Mouse (Mus musculus): ENCODE measurements around the gene Cnpy2.
"Not testable (repeated sequence)": the region's sequence is repeated elsewhere in the genome, so short reads cannot be mapped to it uniquely, and the experiment has no call there.

Cnpy2 gene

GRCm38 (mm10) chr10:128310177-128310576 is 12.1 kb upstream of the Cnpy2 start:
- peak; percentile 81 for DNase-seq (ENCODE audit: extremely low read depth, insufficient read length, low spot score)

DNA sequence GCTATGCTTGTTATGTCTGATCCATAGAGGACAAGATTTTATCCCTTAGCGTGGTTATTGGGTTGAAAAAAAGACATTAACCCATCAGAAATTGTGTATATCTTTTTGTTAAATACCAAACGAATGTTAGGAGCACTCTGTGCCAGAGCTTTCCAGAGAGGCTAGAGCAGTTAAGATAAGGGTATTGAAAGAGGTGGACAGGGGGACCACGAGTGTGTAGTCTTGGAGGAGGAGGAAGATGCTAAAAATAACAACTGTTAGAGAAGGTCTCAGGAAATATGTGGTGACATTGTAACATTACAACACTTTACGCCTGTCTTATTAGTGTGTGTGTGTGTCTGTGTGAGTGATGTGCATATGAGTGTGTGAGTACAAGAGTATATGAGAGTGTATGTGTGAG is 11.4 kb upstream of the Cnpy2 start:
- no peak for DNase-seq (ENCODE audit: extremely low read depth, insufficient read length, low spot score)

DNA sequence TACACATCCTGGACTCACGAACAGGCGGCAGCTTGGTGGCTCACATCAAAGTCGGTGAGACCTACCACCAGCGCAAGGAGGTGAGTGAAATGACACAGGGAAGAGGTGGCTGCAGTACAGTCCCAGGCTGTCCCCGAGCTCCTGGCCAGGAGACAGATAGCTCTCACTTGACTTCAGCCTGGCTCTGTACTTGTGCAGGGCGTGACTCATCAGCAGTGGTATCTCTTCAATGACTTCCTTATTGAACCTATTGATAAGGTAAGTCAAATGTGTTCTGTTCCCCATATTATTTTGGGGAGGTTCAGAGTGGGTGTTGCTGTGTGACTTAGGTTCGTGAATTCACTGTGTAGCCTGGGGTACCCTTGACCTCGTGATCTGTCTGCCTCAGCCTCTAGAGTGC is 6.7 kb upstream of the Cnpy2 start:
- no peak for DNase-seq (ENCODE audit: extremely low read depth, insufficient read length, low spot score)

- no peak for DNase-seq (ENCODE audit: extremely low read depth, insufficient read length, low spot score)
These were observed 618 bp upstream of the Cnpy2 start for GRCm38 (mm10) chr10:128321641-128322040.

- DNase-seq (ENCODE audit: extremely low read depth, insufficient read length, low spot score) = no peak
These were observed 1.3 kb downstream of the Cnpy2 start for GRCm38 (mm10) chr10:128323516-128323915.

- no peak for DNase-seq (ENCODE audit: extremely low read depth, insufficient read length, low spot score)
These were observed 4.6 kb downstream of the Cnpy2 start for GRCm38 (mm10) chr10:128326825-128327224.

DNA sequence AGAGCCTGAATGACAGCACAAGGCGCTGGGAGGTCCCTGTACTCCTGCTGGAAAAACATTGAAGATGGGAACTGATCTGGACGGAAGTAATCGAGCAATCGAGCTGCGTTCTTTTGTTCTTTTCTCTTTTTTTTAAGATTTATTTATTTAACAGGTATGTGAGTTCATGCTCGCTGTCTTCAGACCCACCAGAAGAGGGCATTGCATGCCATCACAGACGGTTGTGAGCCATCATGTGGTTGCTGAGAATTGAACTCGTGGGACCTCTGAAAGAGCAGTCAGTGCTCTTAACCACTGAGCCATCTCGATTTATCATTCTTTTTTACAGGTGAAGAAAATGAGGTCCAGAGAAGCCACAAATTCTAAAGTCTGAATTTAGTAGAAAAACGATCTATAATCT is 5.4 kb downstream of the Cnpy2 start:
- DNase-seq (ENCODE audit: extremely low read depth, insufficient read length, low spot score) = no peak

GRCm38 (mm10) chr10:128332358-128333249 is 10.3 kb downstream of the Cnpy2 start:
- DNase-seq (ENCODE audit: extremely low read depth, insufficient read length, low spot score) = not testable (repeated sequence)

GRCm38 (mm10) chr10:128335582-128335981 is 13.3 kb downstream of the Cnpy2 start:
- peak; percentile 28 for DNase-seq (ENCODE audit: extremely low read depth, insufficient read length, low spot score)

GRCm38 (mm10) chr10:128336195-128336594 is 13.9 kb downstream of the Cnpy2 start:
- DNase-seq (ENCODE audit: extremely low read depth, insufficient read length, low spot score) = no peak

DNA sequence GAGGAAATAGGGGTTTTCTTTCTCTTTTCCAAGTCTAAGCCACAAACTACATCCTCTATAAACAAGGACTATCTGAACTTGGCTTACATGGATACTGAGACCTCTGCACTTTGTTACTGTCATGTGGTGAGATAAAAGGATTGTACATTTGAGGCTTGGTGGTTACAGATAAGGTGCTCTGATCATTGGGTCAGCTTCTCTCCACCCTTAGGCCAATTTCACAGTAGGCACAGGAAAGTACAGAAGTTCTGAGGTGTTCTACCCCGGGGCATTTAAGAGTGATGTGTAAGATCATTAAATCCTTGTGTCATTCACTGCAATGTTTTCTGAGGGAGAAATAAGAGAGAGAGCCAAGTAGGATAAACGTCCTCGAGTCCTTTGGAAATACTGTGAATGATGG is 14.3 kb downstream of the Cnpy2 start:
- DNase-seq (ENCODE audit: extremely low read depth, insufficient read length, low spot score) = no peak

GRCm38 (mm10) chr10:128337306-128338181 is 15.3 kb downstream of the Cnpy2 start, which contains the start of gene Cs:
TSS of gene Cs (plus strand) at chr10:128337734.
- DNase-seq (ENCODE audit: extremely low read depth, insufficient read length, low spot score) = peak; percentile 97

GRCm38 (mm10) chr10:128338415-128338814 is 16.2 kb downstream of the Cnpy2 start:
- DNase-seq (ENCODE audit: extremely low read depth, insufficient read length, low spot score) = no peak

DNA sequence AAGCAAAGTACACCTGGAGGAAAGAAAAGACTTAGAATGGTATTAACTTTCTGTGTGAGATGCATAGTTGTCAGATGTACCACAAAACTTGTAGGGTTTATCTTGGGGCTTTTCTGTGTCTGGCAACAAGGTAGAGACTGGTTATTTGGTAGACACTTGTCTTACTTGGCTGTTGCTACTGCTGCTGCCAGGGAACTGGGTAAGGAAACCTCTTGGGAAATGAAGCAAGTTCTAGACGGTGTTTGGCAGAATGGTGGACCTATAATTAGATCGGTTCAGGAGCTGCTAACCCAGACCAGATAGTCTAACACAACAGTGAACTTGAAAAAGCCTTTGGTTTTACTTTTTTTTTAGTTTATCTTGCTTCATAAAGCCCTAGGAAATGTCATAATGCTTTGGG is 16.7 kb downstream of the Cnpy2 start:
- no peak for DNase-seq (ENCODE audit: extremely low read depth, insufficient read length, low spot score)

DNA sequence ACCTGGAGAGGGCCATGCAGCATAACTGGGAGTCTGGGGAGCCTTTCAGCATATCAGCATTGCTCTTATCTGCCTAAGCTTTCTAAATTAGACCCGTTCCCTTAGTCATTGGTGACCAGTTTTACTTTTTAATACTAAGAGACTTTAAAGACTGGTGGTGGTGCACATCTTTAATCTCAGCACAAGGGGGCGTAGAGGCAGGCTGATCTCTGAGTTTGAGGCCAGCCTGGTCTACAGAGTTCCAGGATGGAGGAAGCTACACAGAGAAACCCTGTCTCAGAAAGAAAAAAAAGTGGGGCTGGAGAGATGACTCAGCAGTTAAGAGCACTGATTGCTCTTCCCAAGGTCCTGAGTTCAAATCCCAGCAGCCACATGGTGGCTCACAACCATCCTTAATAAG is 18.0 kb downstream of the Cnpy2 start:
- DNase-seq (ENCODE audit: extremely low read depth, insufficient read length, low spot score) = peak; percentile 49

DNA sequence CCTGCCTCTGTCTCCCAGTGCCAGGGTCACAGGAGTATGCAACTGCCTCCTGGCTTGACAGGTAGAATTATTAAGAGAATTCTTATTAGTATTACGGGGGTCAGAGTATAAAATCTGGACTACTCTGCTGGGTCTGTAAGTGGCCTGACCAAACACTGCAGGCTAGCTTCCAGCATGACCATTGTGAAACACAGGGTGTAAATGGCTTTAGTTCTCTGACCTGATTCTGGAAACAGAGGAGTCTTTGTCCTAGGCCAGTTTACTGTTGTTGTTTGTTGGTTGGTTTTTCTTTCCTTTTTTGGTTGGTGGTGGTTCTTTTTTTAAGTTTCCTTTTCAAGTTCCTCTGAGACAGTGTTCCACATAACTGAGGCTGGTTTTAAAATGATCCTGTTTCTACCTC is 21.2 kb downstream of the Cnpy2 start:
- DNase-seq (ENCODE audit: extremely low read depth, insufficient read length, low spot score) = peak; percentile 20

- DNase-seq (ENCODE audit: extremely low read depth, insufficient read length, low spot score) = peak; percentile 84
These were observed 22.5 kb downstream of the Cnpy2 start for GRCm38 (mm10) chr10:128344568-128345275.

GRCm38 (mm10) chr10:128347541-128347940 is 25.3 kb downstream of the Cnpy2 start:
- DNase-seq (ENCODE audit: extremely low read depth, insufficient read length, low spot score) = no peak

DNA sequence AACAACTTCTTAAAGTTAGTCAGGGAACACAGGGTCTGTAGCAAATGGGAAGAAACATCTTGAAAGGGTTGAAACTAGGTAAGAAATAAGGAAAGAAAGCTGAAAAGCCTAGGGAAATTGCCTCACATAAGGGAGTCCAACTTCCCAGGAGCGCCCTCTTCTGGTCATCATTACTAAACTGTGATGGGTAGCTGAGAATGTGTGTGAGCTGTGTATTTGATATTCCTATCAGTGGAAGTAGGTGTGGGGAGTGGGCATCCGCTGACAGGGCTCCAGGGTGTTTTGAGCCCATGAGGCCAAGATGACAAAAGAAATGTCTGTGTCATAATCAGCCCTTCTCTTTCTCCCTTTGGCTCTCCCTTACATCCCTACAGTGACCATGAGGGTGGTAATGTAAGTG is 36.5 kb downstream of the Cnpy2 start:
- no peak for DNase-seq (ENCODE audit: extremely low read depth, insufficient read length, low spot score)

- no peak for DNase-seq (ENCODE audit: extremely low read depth, insufficient read length, low spot score)
These were observed 37.0 kb downstream of the Cnpy2 start for GRCm38 (mm10) chr10:128359226-128359625.

DNA sequence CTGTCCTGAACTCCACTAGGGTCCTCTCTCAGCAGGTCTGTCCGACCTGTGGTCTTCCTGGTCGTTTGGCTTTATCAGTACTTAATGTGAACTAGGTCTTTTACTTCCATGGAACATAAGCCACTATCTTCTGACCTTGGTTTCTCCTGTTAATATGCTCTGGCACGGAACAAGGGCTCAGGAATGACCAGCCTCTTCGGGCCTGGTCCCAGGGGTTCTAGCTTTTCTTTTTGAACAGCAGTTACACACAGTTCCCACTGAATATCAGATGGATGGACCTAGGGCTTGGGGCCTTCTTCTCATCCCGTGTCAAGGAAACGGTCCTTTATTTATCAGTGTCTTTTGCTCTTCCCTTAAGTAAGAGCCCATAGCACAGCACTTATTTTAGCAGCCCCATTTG is 39.6 kb downstream of the Cnpy2 start:
- DNase-seq (ENCODE audit: extremely low read depth, insufficient read length, low spot score) = no peak
